Comparison of ENCODE assay signal across 25 mouse cellular contexts in genomic region chr16:55861104-55861503, GRCm38 (mm10). TPM values are rescaled to one million over a fixed set of nuclear protein-coding genes. Genes with fewer than 3 reads are reported as not detected.
A peak's percentile ranks its signal among the peaks of the same experiment; 100 is the strongest.
DNase-seq lines count a peak whose midpoint lies in the region; ATAC-seq lines count a peak whose summit lies in the region.
"Had no signal": no experiment of that assay in that cellular context is flagged by ENCODE, and none has a peak within 500 bp of the region (broad histone marks: within the 10 kb centered on the region; RNA-seq: fewer than 3 reads in every experiment).

No protein-coding gene starts in this region.

- peak; percentile 80 for ATAC-seq in frontal cortex, adult (ENCODE audit: low TSS enrichment)
- ATAC-seq: forebrain, embryonic 16.5 days; hindbrain, embryonic 16.5 days; lung, postnatal 0 days; midbrain, embryonic 13.5 days; Patski had no signal

- no peak for DNase-seq in frontal cortex, postnatal 25 days (ENCODE audit: low spot score in 2 of 2)
- peak; percentile 16 to 28 for DNase-seq in left cerebral cortex, adult 18-20 months (ENCODE audit: low spot score in 2 of 2)
- DNase-seq in left cerebral cortex, postnatal 10 days (ENCODE audit: extremely low spot score in 1 of 2, low spot score in 2 of 2) = no peak
- DNase-seq in MN1 (ENCODE audit: low spot score) = peak; percentile 17
- peak; percentile 31 to 40 for DNase-seq in left cerebral cortex, postnatal 14 days (ENCODE audit: low spot score in 2 of 2)
- DNase-seq in spleen, postnatal 10 days (ENCODE audit: low spot score in 2 of 2) = no peak
- DNase-seq: adrenal gland, postnatal 10 days; cerebellum, adult 11-12 months; cerebellum, adult 9-11 months; embryo, embryonic 11 days; heart, postnatal 14 days; kidney, adult 18-20 months; kidney, postnatal 25 days; liver, embryonic 13.5 days; lung, adult 18-20 months; lung, postnatal 4 days; retina, postnatal 1 day; spleen, adult 18-20 months; thymus, postnatal 4 days had no signal

- intact Hi-C loops in left cerebral cortex, postnatal 10 days (cut with DNase I) = no loop called here
- intact Hi-C loops in left cerebral cortex, postnatal 14 days (cut with DNase I) = no loop called here

RNA-seq across cellular contexts. Expression of gene Nfkbiz, which starts 22.4 kb away (rescaled TPM):
- total RNA-seq in left cerebral cortex, adult 18-20 months (2021) = 1 to 10 TPM; 4.4 to 5.2 TPM
- total RNA-seq in left cerebral cortex, postnatal 10 days (2021) = 1 to 10 TPM; 2.6 to 2.8 TPM
- total RNA-seq in left cerebral cortex, postnatal 14 days (2021) = 1 to 10 TPM; 3.1 to 3.5 TPM

RNA-seq across cellular contexts. Expression of gene Nxpe3, which starts 34.0 kb away (rescaled TPM):
- total RNA-seq in left cerebral cortex, adult 18-20 months (2021) = 10 to 100 TPM in 1 of 2 experiments, 1 to 10 TPM in 1; 9.7 to 11.5 TPM
- 1 to 10 TPM; 6.1 to 6.4 TPM for total RNA-seq in left cerebral cortex, postnatal 10 days (2021)
- total RNA-seq in left cerebral cortex, postnatal 14 days (2021) = 1 to 10 TPM; 7.3 to 7.5 TPM

Comparison
In these comparisons a context has a peak if more than half of its experiments do, and no peak if none do; other contexts are left out.
1. DNase-seq: peak in left cerebral cortex, adult 18-20 months (2 of 2), MN1 (single experiment) and left cerebral cortex, postnatal 14 days (2 of 2); none in frontal cortex, postnatal 25 days (0 of 2), left cerebral cortex, postnatal 10 days (0 of 2) and spleen, postnatal 10 days (0 of 2).